Mouse (Mus musculus) cerebellum, adult 2 months (tissue): ENCODE measurements around the gene Atp5g2. TPM values are rescaled to one million over a fixed set of nuclear protein-coding genes. Genes with fewer than 3 reads are reported as not detected.
"Not testable (repeated sequence)": the region's sequence is repeated elsewhere in the genome, so short reads cannot be mapped to it uniquely, and the experiment has no call there.

ENCODE experiments used
- DNase-seq, 2 experiments: peaks; one replicate each; pipeline ENCODE4 v3.0.0; 2021
- H3K27ac ChIP-seq: fragments of 200-500 bp; 2 replicates; pipeline ENCODE4 v1.5.1; 2012; ENCODE audit warnings: low read length, control low read depth, inconsistent platforms; ENCODE audit not compliant: insufficient read depth
- H3K27me3 ChIP-seq: fragments of 200-500 bp; 2 replicates; pipeline ENCODE4 v1.6.1; 2012; ENCODE audit warnings: inconsistent platforms, mild to moderate bottlenecking, low read length, moderate library complexity; ENCODE audit not compliant: control insufficient read depth, insufficient read depth
- H3K4me1 ChIP-seq: fragments of 200-500 bp; 2 replicates; pipeline ENCODE4 v1.6.1; 2011; ENCODE audit warnings: low read length; ENCODE audit not compliant: control insufficient read depth, insufficient read depth
- H3K4me3 ChIP-seq: fragments of 200-500 bp; replicated peaks from 2 replicates; pipeline ENCODE3; 2011; ENCODE audit warnings: mild to moderate bottlenecking, low read depth, low read length, control low read depth; ENCODE audit not compliant: insufficient read depth
- CTCF ChIP-seq: fragments of 200-500 bp; IDR thresholded peaks from 2 replicates; pipeline ENCODE4 v1.5.1; 2011; ENCODE audit warnings: low read depth, mild to moderate bottlenecking, control low read depth, low read length, moderate library complexity, borderline replicate concordance; ENCODE audit not compliant: insufficient read depth
- POLR2A ChIP-seq: fragments of 200-500 bp; IDR thresholded peaks from 2 replicates; pipeline ENCODE4 v1.6.1; 2011; ENCODE audit warnings: low read length, control low read depth, borderline replicate concordance; ENCODE audit not compliant: insufficient read depth
- WGBS: fragments of 180-500 bp; shearing (Covaris S2); methylation state at CpG from one replicate; pipeline ENCODE4 v1.1.7; 2018; 5-methylcytosine and 5-hydroxymethylcytosine counted together
- polyA plus RNA-seq: library from polyadenylated mRNA; depleted of rRNA; stranded (reverse); fragments of >200 nt; gene quantifications from 2 replicates; pipeline ENCODE4 v1.2.3, GENCODE M21; 2012

The Atp5g2 gene
- polyA plus RNA-seq, 1 experiment = 391 TPM

DNA sequence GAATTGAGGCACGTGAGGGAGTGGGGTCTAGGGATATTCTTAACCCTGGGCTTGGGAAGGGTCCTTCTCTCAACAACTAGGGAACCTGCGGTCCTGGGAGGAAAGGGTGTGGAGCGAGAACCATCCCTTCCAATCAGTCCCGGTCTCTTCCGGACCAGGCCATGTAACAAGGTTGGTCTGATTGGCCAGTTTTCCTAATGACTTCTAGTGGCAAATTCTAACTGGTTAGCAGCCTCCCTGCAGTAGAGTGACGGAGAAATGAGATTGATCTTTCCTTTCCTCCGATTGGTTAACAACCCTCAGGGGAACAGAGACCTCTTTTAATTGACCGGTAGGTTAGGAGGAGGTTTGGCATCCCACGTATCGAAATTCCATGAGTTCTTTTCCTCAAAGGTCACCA lies 1.4 kb upstream of the Atp5g2 start:
- Histone ChIP-seq H3K27ac (no peak overlapping the region), H3K4me3 (peak overlapping the region; percentile 41), H3K4me1 (peaks cover 4% of the 10 kb centered on the region), H3K27me3 (no peaks in the 10 kb centered on the region)
- whole genome bisulfite sequencing = 20% methylated on average over 10 of the region's 10 CpGs
- TF ChIP-seq CTCF = no peak
- no peak; the same call in 1 of the 2 replicates for TF ChIP-seq POLR2A
- peak; percentile 53 to 78 for DNase-seq

DNA sequence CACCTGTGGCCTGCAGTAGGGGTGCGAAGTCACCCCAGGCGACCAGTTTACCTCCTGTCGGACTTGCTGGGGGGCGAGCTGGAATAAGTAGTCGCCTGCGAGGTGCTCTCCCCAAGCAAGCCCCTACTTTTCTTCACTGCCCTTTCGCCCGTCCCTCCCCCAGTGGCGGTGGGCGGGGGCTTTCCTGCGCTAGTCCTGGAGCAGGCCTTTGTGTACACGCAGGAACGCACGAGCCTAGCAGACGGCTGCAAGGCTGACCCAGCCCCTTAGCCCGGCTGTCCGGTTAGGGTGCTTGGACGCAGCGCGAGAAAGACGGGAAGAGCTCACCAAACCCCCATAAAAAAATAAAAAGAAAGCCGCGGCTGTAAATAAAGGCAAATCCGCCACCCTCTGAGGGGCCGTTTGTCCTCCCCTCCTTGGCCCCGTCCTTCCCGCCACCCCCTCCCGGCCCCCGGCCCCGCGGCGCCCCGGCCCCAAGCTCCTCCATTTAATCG lies 384 bp downstream of the Atp5g2 start:
- DNase-seq = peak; percentile 82
- Histone ChIP-seq H3K27ac (peak overlapping the region; percentile 96), H3K4me3 (peak overlapping the region; percentile 61), H3K4me1 (peaks cover 4% of the 10 kb centered on the region), H3K27me3 (no peaks in the 10 kb centered on the region)
- TF ChIP-seq POLR2A (peak; percentile 43; the same call in 1 of the 2 replicates), CTCF (no peak)
- WGBS = under 1% methylated on average over 34 of the region's 34 CpGs

GRCm38 (mm10) chr15:102670767-102671575 lies 1.2 kb downstream of the Atp5g2 start:
- Histone ChIP-seq H3K4me1 (peaks cover 4% of the 10 kb centered on the region), H3K4me3 (peak overlapping the region; percentile 71), H3K27me3 (no peaks in the 10 kb centered on the region), H3K27ac (peak overlapping the region; percentile 99)
- under 1% methylated on average over 53 of the region's 53 CpGs for WGBS
- peak; percentile 100 for DNase-seq
- peak; percentile 99 for TF ChIP-seq CTCF
- peak; percentile 89 for TF ChIP-seq POLR2A

DNA sequence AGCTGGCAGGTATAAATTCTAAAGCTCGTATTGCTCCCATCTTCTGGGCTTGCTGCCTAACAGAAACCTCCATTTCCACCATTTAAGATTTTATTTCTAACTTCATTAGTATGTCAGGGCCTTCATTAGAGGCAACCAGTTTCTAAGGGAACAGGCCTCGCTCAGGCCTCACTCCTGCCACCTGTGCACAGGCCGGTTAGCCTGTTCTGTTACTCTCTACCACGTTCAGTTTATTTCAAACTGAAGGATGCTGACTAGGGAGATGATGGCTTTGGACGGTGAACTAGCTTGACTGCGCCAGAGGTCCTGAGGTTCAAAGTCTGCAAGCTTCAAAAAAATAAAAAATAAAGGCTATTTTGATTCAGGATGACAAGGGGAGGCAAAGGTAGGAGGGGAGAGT lies 1.9 kb downstream of the Atp5g2 start:
- Histone ChIP-seq H3K27ac (peak overlapping the region; percentile 99), H3K4me3 (peak overlapping the region; percentile 71), H3K4me1 (peaks cover 6% of the 10 kb centered on the region), H3K27me3 (no peaks in the 10 kb centered on the region)
- 6% methylated on average over 6 of the region's 6 CpGs for WGBS
- TF ChIP-seq POLR2A (no peak), CTCF (no peak)
- DNase-seq = peak in 1 of 2 experiments; percentile 47

GRCm38 (mm10) chr15:102669571-102669970 lies 2.6 kb downstream of the Atp5g2 start:
- DNase-seq = no peak
- H3K4me1 ChIP-seq = peaks cover 6% of the 10 kb centered on the region
- no peak overlapping the region for H3K27ac ChIP-seq
- TF ChIP-seq POLR2A (no peak), CTCF (no peak)
- 72% methylated on average over 8 of the region's 8 CpGs for WGBS
- no peaks in the 10 kb centered on the region for H3K27me3 ChIP-seq
- no peak overlapping the region for H3K4me3 ChIP-seq

DNA sequence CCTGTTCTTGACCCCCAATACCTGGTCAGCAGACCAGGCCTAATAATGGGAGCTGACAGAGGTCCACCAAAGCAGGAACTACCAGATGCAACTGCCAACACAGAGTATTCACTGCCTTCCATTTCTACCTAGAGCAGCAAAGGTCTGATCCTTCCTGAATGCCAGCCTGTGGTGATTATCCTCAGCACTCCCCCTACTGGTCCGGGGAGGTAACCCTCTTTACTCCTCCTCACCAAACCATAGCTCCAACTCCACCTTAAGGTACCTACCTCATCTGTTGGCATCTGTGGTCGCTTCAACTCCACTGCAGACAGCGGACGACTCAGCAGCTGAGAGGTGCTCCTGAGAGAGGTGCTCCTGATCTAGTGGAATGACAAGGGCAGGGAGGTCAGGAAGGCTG lies 6.7 kb downstream of the Atp5g2 start:
- H3K27ac ChIP-seq = peak overlapping the region; percentile 40; the same call in 1 of the 2 replicates
- no peaks in the 10 kb centered on the region for H3K27me3 ChIP-seq
- TF ChIP-seq CTCF (peak; percentile 83), POLR2A (no peak)
- peak; percentile 61 to 68 for DNase-seq
- peaks cover 6% of the 10 kb centered on the region for H3K4me1 ChIP-seq
- 36% methylated on average over 4 of the region's 4 CpGs for WGBS
- H3K4me3 ChIP-seq = no peak overlapping the region

DNA sequence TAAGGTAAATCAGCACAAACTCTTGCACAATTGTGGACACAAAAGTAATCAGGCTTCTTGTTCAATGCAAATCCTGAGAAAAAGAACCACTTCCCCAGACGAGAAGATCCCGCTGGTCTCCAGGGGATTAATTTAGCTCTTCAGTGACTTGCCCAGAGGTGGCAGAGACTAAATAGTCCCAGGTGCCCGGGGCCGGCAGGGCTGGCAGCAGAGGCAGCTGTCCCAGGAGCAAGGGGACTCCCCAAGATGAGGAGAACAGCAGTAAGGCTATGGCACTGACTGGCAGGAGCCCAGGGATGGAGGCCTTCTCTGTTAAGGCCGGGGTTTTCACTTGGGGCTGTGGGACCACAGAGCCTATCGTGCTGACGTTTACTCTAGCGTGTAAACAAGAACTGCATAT lies 8.3 kb downstream of the Atp5g2 start:
- no peak overlapping the region for H3K4me3 ChIP-seq
- peaks cover 2% of the 10 kb centered on the region; the same call in 1 of the 2 replicates for H3K4me1 ChIP-seq
- H3K27ac ChIP-seq = no peak overlapping the region
- TF ChIP-seq POLR2A = no peak
- no peak for TF ChIP-seq CTCF
- DNase-seq = no peak
- 68% methylated on average over 8 of the region's 8 CpGs for WGBS
- no peaks in the 10 kb centered on the region for H3K27me3 ChIP-seq

GRCm38 (mm10) chr15:102662601-102663000 lies 9.6 kb downstream of the Atp5g2 start:
- not testable (repeated sequence) for H3K4me1 ChIP-seq, H3K4me3 ChIP-seq, H3K27ac ChIP-seq, H3K27me3 ChIP-seq, DNase-seq
- 33% methylated on average over 1 of the region's 2 CpGs for WGBS

DNA sequence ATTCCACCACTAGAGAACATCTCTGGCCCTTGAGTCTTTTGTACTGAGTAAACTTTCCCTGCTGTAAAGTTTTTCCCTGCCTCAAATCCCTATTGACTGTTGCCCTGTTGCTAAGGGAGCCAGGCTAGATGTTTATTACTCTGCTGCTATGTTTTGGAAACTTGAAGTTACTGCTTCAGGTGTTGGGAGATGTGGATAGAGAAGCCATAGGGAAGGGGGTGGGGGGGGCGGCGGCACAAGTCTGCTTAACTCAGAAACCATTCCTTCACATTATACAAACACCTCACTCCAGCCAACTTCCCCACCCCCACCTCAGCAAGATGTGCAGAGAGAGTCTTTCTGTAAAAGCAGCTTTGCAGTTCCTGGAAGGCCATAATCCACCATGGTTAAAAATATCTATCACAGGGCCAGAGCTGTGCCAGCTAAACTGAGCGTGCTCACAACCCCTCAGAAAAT lies 14.2 kb downstream of the Atp5g2 start:
- H3K4me3 ChIP-seq = no peak overlapping the region
- 88% methylated on average over 3 of the region's 3 CpGs for WGBS
- no peak for DNase-seq

More for the DNA sequence above, 14.2 kb downstream of the Atp5g2 start:
- TF ChIP-seq POLR2A (no peak), CTCF (no peak)
- Histone ChIP-seq H3K27me3 (no peaks in the 10 kb centered on the region), H3K27ac (no peak overlapping the region), H3K4me1 (no peaks in the 10 kb centered on the region)
